Mouse (Mus musculus) ES-Bruce4 (cell line): ENCODE data around the gene Ifnb1.

Source experiments
- CTCF ChIP-seq: IDR thresholded peaks from one replicate; pipeline ENCODE4 v1.8.1; 2011; ENCODE audit warnings: low read depth, low read length
- POLR2A ChIP-seq: IDR thresholded peaks from one replicate; pipeline ENCODE4 v1.8.1; 2011; ENCODE audit warnings: low read length; ENCODE audit not compliant: insufficient read depth

GRCm38 (mm10) chr4:88515711-88516211, 6.8 kb downstream of the Ifnb1 start:
- TF ChIP-seq POLR2A (no peak), CTCF (no peak)
